Mouse (Mus musculus) B cell, adult 2 months (primary cell): ENCODE results near the gene Dnal1.

Experiments used
- DNase-seq, 2 experiments: peaks; one replicate each; pipeline ENCODE4 v3.0.0; 2022

Dnal1 gene

DNA sequence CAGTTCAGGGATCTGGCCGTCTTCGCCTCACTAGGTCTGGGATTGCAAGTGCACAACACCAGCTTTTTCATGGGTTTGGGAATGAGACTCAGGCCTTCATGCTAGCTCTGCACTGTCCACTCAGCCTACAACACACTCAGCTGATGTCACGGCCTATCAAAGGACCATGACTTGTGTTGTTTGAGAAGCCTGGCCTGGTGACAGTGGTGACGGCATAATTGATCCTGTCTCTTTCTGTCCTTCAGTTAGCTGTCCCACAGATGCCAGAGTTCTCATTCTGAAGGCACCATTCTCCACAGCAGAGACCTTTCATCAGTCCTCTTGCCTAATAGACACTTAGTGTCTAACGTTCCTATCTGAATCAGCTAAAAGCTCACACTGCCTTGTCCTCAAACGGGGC, 14.4 kb downstream of the Dnal1 start:
- DNase-seq, result no peak

GRCm38 (mm10) chr12:84129931-84130330, 15.8 kb downstream of the Dnal1 start:
- no peak for DNase-seq

GRCm38 (mm10) chr12:84132265-84132664, 18.1 kb downstream of the Dnal1 start:
- DNase-seq, result peak; percentile 56 to 57

- no peak for DNase-seq
Observed at GRCm38 (mm10) chr12:84137131-84137530, 23.0 kb downstream of the Dnal1 start.

GRCm38 (mm10) chr12:84140135-84140534, 26.0 kb downstream of the Dnal1 start:
- no peak for DNase-seq

DNA sequence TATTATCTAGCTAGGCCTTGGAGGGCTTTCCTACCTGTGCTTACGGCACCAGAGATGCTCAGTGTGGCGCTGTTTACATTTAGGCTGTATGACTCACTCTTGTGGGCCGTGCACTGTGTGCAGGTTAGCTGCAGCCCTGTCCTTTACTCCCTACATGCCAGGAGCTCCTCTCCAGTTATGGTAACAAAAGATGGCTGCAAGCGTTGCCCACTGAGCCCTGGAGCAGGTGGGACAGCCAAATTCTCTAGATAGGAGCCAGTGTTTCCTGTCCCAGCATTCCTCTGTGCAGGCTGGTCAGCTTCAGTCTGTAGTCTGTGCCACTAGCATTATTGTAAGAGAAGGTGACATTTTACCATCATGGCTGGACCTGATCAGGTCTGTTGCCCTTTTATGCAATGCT, 27.1 kb downstream of the Dnal1 start:
- DNase-seq, result no peak

GRCm38 (mm10) chr12:84142281-84143050, 28.3 kb downstream of the Dnal1 start:
- DNase-seq, result no peak

- DNase-seq, result peak; percentile 68
Observed at GRCm38 (mm10) chr12:84147954-84148621, 33.9 kb downstream of the Dnal1 start, which contains the start of gene Pnma1. TSS of gene Pnma1 (minus strand) at chr12:84148489.

GRCm38 (mm10) chr12:84148622-84149012, 34.5 kb downstream of the Dnal1 start:
- no peak for DNase-seq

DNA sequence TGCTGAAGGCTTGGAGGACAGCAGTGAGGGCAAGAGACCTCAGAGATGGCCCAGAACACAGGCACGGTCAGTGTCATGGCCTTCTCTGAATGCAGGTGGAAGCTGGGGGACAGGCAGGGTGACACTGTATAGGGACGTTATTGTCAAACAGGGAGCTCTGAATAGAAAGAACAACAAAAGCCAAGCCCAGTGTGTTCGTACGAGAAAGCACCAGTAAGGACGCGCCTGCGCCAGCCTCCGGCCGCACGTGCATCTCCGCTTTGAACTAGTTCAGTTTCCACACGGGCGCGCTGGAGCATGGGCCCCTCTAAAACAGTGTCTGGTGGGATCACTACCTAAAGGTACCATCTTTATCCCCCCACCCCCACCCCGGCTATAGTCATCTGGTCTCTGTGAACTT, 35.8 kb downstream of the Dnal1 start:
- no peak for DNase-seq

DNA sequence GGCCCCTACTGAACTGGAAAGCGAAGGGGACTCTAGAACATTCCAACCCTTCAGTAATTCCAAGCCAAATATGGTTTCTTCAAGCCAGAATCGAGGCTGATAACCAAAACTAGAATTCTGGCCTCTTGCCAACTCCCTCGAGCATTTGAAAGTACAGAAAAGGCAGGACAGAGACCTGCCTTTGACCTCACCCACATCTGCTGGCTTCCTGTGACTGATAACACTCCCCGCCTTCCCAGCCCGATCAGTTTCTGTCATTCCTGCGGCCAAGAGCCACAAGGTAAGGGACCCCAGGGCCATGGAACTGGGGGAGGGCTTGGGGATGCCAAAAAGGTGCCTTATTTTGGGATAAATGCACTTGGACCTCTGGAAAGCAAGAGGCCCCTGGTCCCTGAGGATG, 36.8 kb downstream of the Dnal1 start:
- DNase-seq, result no peak

DNA sequence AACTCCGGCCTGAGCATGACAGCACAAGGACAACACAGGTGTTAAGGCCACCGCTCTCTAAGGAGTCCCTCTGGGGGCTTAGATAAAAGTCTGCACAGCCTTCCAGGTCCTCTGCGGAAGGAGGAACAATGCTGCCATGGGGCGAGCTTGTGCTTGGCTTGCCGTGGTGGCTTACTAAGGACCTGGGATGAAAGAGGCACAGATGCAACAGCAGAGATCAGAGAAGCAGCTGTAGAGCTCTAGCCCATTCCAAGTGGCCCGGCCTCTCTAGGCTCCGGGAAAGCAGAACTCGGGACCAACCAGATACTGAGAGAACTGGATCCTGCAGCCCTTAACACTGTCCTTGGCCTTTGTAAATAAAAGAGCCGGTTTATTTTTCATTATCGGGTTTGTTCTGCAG, 37.7 kb downstream of the Dnal1 start:
- no peak for DNase-seq

DNA sequence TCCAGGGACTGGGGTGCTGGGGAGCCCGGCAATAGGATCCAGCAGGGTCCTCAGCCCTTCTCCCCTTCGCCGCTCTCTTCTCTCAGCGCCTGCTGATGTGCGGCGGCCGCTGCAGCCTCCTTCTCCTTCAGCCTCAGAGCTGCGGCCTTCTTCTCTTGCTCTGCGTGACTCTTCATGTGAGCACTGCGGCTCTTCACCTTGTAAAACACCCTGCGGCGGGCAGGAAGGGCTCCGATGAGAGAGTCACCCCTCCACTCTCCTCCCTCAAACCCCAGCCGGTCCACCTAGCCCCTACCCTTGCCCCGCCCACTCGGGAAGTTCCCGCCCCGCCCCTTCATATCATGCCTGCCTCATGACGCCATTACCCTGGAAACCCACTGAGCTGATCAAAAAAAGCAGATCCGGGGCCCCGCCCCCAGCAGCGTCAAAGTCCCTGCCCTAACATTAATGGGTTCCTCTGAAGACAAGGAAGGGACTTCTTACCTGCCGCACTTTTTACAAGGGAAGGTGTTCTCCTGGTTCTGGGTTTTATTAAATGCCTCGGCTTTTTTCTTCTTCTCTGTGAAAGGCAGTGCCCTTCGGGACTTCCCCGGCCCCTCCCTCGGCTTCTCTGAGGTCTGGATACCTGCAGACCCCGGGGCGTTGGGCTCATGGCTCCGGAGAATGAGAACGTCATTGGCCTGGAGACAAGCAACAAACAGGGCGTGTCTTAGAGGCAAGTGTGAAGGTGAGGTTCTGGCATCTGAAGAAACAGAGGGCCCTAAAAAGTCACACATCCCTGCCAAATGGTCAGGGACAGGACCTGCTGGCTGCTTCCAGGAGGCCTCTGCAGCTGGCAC, 38.4 kb downstream of the Dnal1 start:
- no peak for DNase-seq

- no peak for DNase-seq
Observed at GRCm38 (mm10) chr12:84153414-84153813, 39.2 kb downstream of the Dnal1 start.

GRCm38 (mm10) chr12:84154786-84155522, 40.8 kb downstream of the Dnal1 start:
- DNase-seq, result no peak

- no peak for DNase-seq
Observed at GRCm38 (mm10) chr12:84155523-84155871, 41.3 kb downstream of the Dnal1 start.

- DNase-seq, result no peak
Observed at GRCm38 (mm10) chr12:84156210-84156609, 42.0 kb downstream of the Dnal1 start.

DNA sequence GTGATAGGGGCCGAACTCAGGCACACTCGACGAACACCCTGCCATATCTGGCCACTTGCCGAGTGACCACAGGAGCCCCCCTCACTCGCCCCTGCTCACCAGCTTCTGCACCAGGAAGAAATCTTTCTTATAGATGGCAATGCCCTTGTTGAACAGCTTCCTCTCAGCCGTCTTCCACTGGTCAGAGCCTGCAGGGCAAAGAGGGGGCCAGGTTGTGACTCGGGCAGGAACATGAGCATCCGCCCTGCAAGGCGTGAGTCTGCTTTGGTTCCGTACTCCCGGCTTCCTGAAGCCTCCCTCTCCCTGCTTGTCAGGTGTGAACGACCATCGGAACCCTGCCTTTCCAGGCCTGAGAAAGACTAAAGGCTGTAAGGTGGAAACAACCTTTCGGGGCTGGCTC, 44.0 kb downstream of the Dnal1 start:
- no peak for DNase-seq

DNA sequence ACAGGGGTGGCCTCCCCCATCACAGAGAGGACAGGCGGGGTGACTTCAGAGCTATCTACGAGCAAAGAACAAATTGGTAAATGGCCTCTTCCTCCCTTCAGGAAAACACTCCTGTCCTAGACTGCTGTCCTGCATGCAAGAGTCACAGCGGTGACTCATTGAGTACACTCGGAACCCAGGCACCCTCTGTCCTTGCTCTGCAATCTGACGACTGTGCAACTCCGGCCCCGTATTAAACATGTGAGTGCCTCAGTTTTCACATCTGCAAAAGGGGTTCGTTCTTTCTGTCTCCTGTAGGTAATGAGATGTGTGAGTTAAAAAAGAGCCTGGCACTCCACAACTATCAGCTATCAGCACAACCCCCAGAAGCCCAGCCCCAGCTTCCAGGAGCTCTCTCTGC, 46.3 kb downstream of the Dnal1 start:
- no peak for DNase-seq

GRCm38 (mm10) chr12:84161116-84161515, 47.0 kb downstream of the Dnal1 start:
- no peak for DNase-seq

GRCm38 (mm10) chr12:84161616-84162433, 47.7 kb downstream of the Dnal1 start:
- peak in 1 of 2 experiments; percentile 55 for DNase-seq

GRCm38 (mm10) chr12:84163133-84163532, 49.0 kb downstream of the Dnal1 start:
- peak; percentile 75 to 77 for DNase-seq
